Mouse (Mus musculus): ENCODE results near the gene Acss1.

The Acss1 gene

GRCm38 (mm10) chr2:150569847-150570590 is 98.3 kb downstream of the Acss1 start, which contains the start of gene Cst7:
Gene Cst7, plus strand, starts transcription at chr2:150570415.
- DNase-seq (ENCODE audit: low spot score): no peak

All from testis, postnatal 14 days (tissue).